Mouse (Mus musculus) right cerebral cortex, postnatal 25 days (tissue): Measurements from ENCODE around the gene Fga.

Experiments used
- DNase-seq: peaks from one replicate; pipeline ENCODE4 v3.0.0; 2022

The Fga gene

GRCm38 (mm10) chr3:83025475-83026301 lies at the start of gene Fga:
Gene Fga (plus strand): TSS chr3:83026076.
- DNase-seq: no peak

GRCm38 (mm10) chr3:82980818-82981217 lies 45.1 kb upstream of the Fga start:
- DNase-seq: no peak

- DNase-seq: no peak
Observed at GRCm38 (mm10) chr3:82981861-82982260, 44.0 kb upstream of the Fga start.

- DNase-seq: no peak
Observed at GRCm38 (mm10) chr3:82984840-82985239, 41.0 kb upstream of the Fga start.

GRCm38 (mm10) chr3:82991963-82992362 lies 33.9 kb upstream of the Fga start:
- no peak for DNase-seq

GRCm38 (mm10) chr3:82992956-82993355 lies 32.9 kb upstream of the Fga start:
- no peak for DNase-seq

GRCm38 (mm10) chr3:82995368-82995767 lies 30.5 kb upstream of the Fga start:
- no peak for DNase-seq

GRCm38 (mm10) chr3:82996656-82997055 lies 29.2 kb upstream of the Fga start:
- no peak for DNase-seq

- DNase-seq: no peak
Observed at GRCm38 (mm10) chr3:82998772-82999463, 27.0 kb upstream of the Fga start.

GRCm38 (mm10) chr3:82999995-83000394 lies 25.9 kb upstream of the Fga start:
- DNase-seq: no peak

GRCm38 (mm10) chr3:83002191-83002590 lies 23.7 kb upstream of the Fga start:
- no peak for DNase-seq

- DNase-seq: no peak
Observed at GRCm38 (mm10) chr3:83003068-83003467, 22.8 kb upstream of the Fga start.

GRCm38 (mm10) chr3:83004801-83005200 lies 21.1 kb upstream of the Fga start:
- DNase-seq: no peak

GRCm38 (mm10) chr3:83007557-83007956 lies 18.3 kb upstream of the Fga start, which contains the start of gene Fgg:
Gene Fgg (plus strand): TSS chr3:83007724.
- DNase-seq: no peak

- DNase-seq: no peak
Observed at GRCm38 (mm10) chr3:83010291-83010690, 15.6 kb upstream of the Fga start.

- DNase-seq: no peak
Observed at GRCm38 (mm10) chr3:83011136-83011535, 14.7 kb upstream of the Fga start.

- no peak for DNase-seq
Observed at GRCm38 (mm10) chr3:83011565-83011964, 14.3 kb upstream of the Fga start.

GRCm38 (mm10) chr3:83012636-83013035 lies 13.2 kb upstream of the Fga start:
- DNase-seq: no peak

GRCm38 (mm10) chr3:83013951-83014350 lies 11.9 kb upstream of the Fga start:
- DNase-seq: no peak

GRCm38 (mm10) chr3:83016236-83016635 lies 9.6 kb upstream of the Fga start:
- DNase-seq: no peak

- no peak for DNase-seq
Observed at GRCm38 (mm10) chr3:83020387-83020786, 5.5 kb upstream of the Fga start.

- no peak for DNase-seq
Observed at GRCm38 (mm10) chr3:83021176-83021575, 4.7 kb upstream of the Fga start.

GRCm38 (mm10) chr3:83025036-83025435 lies 840 bp upstream of the Fga start:
- DNase-seq: no peak

GRCm38 (mm10) chr3:83027546-83028251 lies 1.8 kb downstream of the Fga start:
- no peak for DNase-seq
